Mouse (Mus musculus) adrenal gland, adult 8-10 months (tissue): Measurements from ENCODE around the gene Inpp5d. TPM values are rescaled to one million over a fixed set of nuclear protein-coding genes. Genes with fewer than 3 reads are reported as not detected.

Experiments used
- total RNA-seq, 4 experiments: library from RNA; stranded (reverse); gene quantifications; 2 replicates each; pipeline ENCODE4 v1.2.4; 2022

The Inpp5d gene
- total RNA-seq, 4 experiments from 2014 or later = 16.8 to 37.9 (median 21.4) TPM

Other genes starting within 250 kb of the Inpp5d start
- under 1 TPM in 1 of 4 experiments, not detected in 3; 0.38 TPM for gene Kcnj13, start 225.6 kb upstream of the Inpp5d start, total RNA-seq
- gene Snorc, start 150.0 kb upstream of the Inpp5d start, total RNA-seq = not detected
- gene Neu2, start 110.4 kb upstream of the Inpp5d start, total RNA-seq = not detected
- under 1 TPM; 0.20 to 0.95 (median 0.52) TPM for gene Ngef, start 46.4 kb upstream of the Inpp5d start, total RNA-seq
- 10 to 100 TPM; 30.1 to 46.9 (median 34.6) TPM for gene Atg16l1, start 135.6 kb downstream of the Inpp5d start, total RNA-seq
- 1 to 10 TPM; 2.6 to 4.7 (median 2.9) TPM for gene Sag, start 183.4 kb downstream of the Inpp5d start, total RNA-seq
- gene Dgkd, start 233.0 kb downstream of the Inpp5d start, total RNA-seq = 10 to 100 TPM; 38.9 to 56.4 (median 54.5) TPM